Mouse (Mus musculus) limb, embryonic 12.5 days (tissue): ENCODE measurements around the gene Gm45902. TPM values are rescaled to one million over a fixed set of nuclear protein-coding genes. Genes with fewer than 3 reads are reported as not detected.
A peak's percentile ranks its signal among the peaks of the same experiment; 100 is the strongest.

ENCODE experiments used
- ATAC-seq: fragments of 200-750 bp; cut with Nextera tagmentation; 2 replicates; pipeline ENCODE4 v1.8.0; 2017; ENCODE audit warnings: low read depth, moderate TSS enrichment; ENCODE audit not compliant: insufficient number of reproducible peaks, insufficient read depth, low FRiP score, low TSS enrichment
- H3K27ac ChIP-seq: fragments of 300-500 bp; sonication (generic); 2 replicates; pipeline ENCODE4 v1.5.1; 2016; ENCODE audit warnings: mild to moderate bottlenecking, moderate library complexity
- H3K27me3 ChIP-seq: fragments of 300-500 bp; sonication (generic); 2 replicates; pipeline ENCODE4 v1.6.1; 2016; ENCODE audit warnings: mild to moderate bottlenecking, moderate library complexity
- H3K36me3 ChIP-seq: fragments of 300-500 bp; sonication (generic); 2 replicates; pipeline ENCODE4 v1.6.1; 2016; ENCODE audit warnings: mild to moderate bottlenecking, moderate library complexity
- H3K4me1 ChIP-seq: fragments of 300-500 bp; sonication (generic); replicated peaks from 2 replicates; pipeline ENCODE4 v1.6.1; 2016
- H3K4me2 ChIP-seq: fragments of 300-500 bp; sonication (generic); 2 replicates; pipeline ENCODE4 v1.6.1; 2016; ENCODE audit warnings: mild to moderate bottlenecking, moderate library complexity
- H3K4me3 ChIP-seq: fragments of 300-500 bp; sonication (generic); replicated peaks from 2 replicates; pipeline ENCODE4 v1.5.1; 2016; ENCODE audit warnings: mild to moderate bottlenecking
- H3K9ac ChIP-seq: fragments of 300-500 bp; sonication (generic); replicated peaks from 2 replicates; pipeline ENCODE4 v1.6.1; 2016; ENCODE audit warnings: mild to moderate bottlenecking, moderate library complexity
- H3K9me3 ChIP-seq: fragments of 300-500 bp; sonication (generic); 2 replicates; pipeline ENCODE4 v1.6.1; 2016; ENCODE audit warnings: mild to moderate bottlenecking, moderate library complexity
- WGBS: fragments of 180-500 bp; shearing (Covaris S2); methylation state at CpG from one replicate; pipeline ENCODE4 v1.1.7; 2016; 5-methylcytosine and 5-hydroxymethylcytosine counted together
- polyA plus RNA-seq: library from polyadenylated mRNA; unstranded; fragments of >200 nt; fragmentation: Nextera tagmentation; extraction: Ambion mirVana; gene quantifications from 2 replicates; pipeline ENCODE4 v1.2.1, GENCODE M21; 2016

The Gm45902 gene
- polyA plus RNA-seq, 1 experiment from 2014 or later = 8.2 TPM

- Histone ChIP-seq H3K4me3 (no peak overlapping the region), H3K4me1 (peaks cover 6% of the 10 kb centered on the region; the same call in 1 of the 2 replicates), H3K27ac (no peak overlapping the region), H3K27me3 (no peaks in the 10 kb centered on the region), H3K36me3 (no peaks in the 10 kb centered on the region), H3K4me2 (no peak overlapping the region), H3K9ac (no peak overlapping the region), H3K9me3 (no peaks in the 10 kb centered on the region)
- no peak for ATAC-seq
- WGBS = 88% methylated on average over 3 of the region's 3 CpGs
Measured at GRCm38 (mm10) chr2:3480239-3480638, 32.4 kb downstream of the Gm45902 start.

GRCm38 (mm10) chr2:3475746-3476251, 36.8 kb downstream of the Gm45902 start:
- peak overlapping the region; percentile 68 for H3K4me2 ChIP-seq
- no peak overlapping the region for H3K9ac ChIP-seq
- H3K27ac ChIP-seq = peak overlapping the region; percentile 94; the same call in 1 of the 2 replicates
- no peaks in the 10 kb centered on the region for H3K9me3 ChIP-seq
- H3K27me3 ChIP-seq = no peaks in the 10 kb centered on the region
- H3K36me3 ChIP-seq = no peaks in the 10 kb centered on the region
- peaks cover 16% of the 10 kb centered on the region for H3K4me1 ChIP-seq
- no peak for ATAC-seq
- 44% methylated on average over 3 of the region's 3 CpGs for whole genome bisulfite sequencing
- H3K4me3 ChIP-seq = no peak overlapping the region; the same call in 1 of the 2 replicates

GRCm38 (mm10) chr2:3474861-3475283, 37.7 kb downstream of the Gm45902 start, which contains the start of gene Suv39h2:
Gene Suv39h2 (minus strand): TSS chr2:3475031.
- Histone ChIP-seq H3K4me2 (peak within 1 kb of the TSS; percentile 68), H3K4me1 (peaks cover 16% of the 10 kb centered on the region), H3K4me3 (peak within 1 kb of the TSS; percentile 93), H3K27me3 (no peaks in the 10 kb centered on the region), H3K27ac (peak within 1 kb of the TSS; percentile 94), H3K36me3 (peaks cover 6% of the 10 kb centered on the region; the same call in 1 of the 2 replicates), H3K9ac (peak within 1 kb of the TSS; percentile 82), H3K9me3 (no peaks in the 10 kb centered on the region)
- WGBS = under 1% methylated on average over 42 of the region's 42 CpGs
- ATAC-seq = peak; percentile 97

GRCm38 (mm10) chr2:3474361-3474805, 38.2 kb downstream of the Gm45902 start:
- Histone ChIP-seq H3K27me3 (no peaks in the 10 kb centered on the region), H3K4me3 (peak overlapping the region; percentile 93), H3K36me3 (peaks cover 6% of the 10 kb centered on the region; the same call in 1 of the 2 replicates), H3K9ac (peak overlapping the region; percentile 82), H3K4me2 (peak overlapping the region; percentile 68), H3K4me1 (peaks cover 16% of the 10 kb centered on the region), H3K9me3 (no peaks in the 10 kb centered on the region), H3K27ac (peak overlapping the region; percentile 94)
- ATAC-seq = peak; percentile 81
- WGBS = under 1% methylated on average over 46 of the region's 46 CpGs

- Histone ChIP-seq H3K36me3 (peaks cover 6% of the 10 kb centered on the region; the same call in 1 of the 2 replicates), H3K4me3 (peak overlapping the region; percentile 93), H3K4me2 (peak overlapping the region; percentile 68), H3K27ac (peak overlapping the region; percentile 94), H3K4me1 (peaks cover 16% of the 10 kb centered on the region), H3K9me3 (no peaks in the 10 kb centered on the region), H3K9ac (peak overlapping the region; percentile 82), H3K27me3 (no peaks in the 10 kb centered on the region)
- no peak for ATAC-seq
- WGBS = 1% methylated on average over 12 of the region's 12 CpGs
Measured at GRCm38 (mm10) chr2:3473891-3474290, 38.7 kb downstream of the Gm45902 start.

GRCm38 (mm10) chr2:3456590-3456989, 56.0 kb downstream of the Gm45902 start:
- Histone ChIP-seq H3K4me2 (no peak overlapping the region), H3K27me3 (no peaks in the 10 kb centered on the region), H3K27ac (no peak overlapping the region), H3K9me3 (no peaks in the 10 kb centered on the region), H3K36me3 (peaks cover 63% of the 10 kb centered on the region), H3K4me1 (no peaks in the 10 kb centered on the region), H3K4me3 (no peak overlapping the region), H3K9ac (no peak overlapping the region)
- 84% methylated on average over 4 of the region's 4 CpGs for WGBS
- ATAC-seq = no peak

Other genes with a start within 250 kb of the Gm45902 start
- 35.2 and 38.6 TPM in 2 replicates for gene Nmt2, start 228.6 kb downstream of the Gm45902 start, polyA plus RNA-seq
- 17.4 and 20.7 TPM in 2 replicates for gene Rpp38, start 180.1 kb downstream of the Gm45902 start, polyA plus RNA-seq
- 0.60 TPM in 1 of 2 replicates, not detected in the other for gene Acbd7, start 176.6 kb downstream of the Gm45902 start, polyA plus RNA-seq
- 0.19 TPM in 1 of 2 replicates, not detected in the other for gene Olah, start 115.6 kb downstream of the Gm45902 start, polyA plus RNA-seq
- gene Meig1, start 90.1 kb downstream of the Gm45902 start, polyA plus RNA-seq = not detected in 2 replicates
- 6.5 and 7.1 TPM in 2 replicates for gene Dclre1c, start 88.7 kb downstream of the Gm45902 start, polyA plus RNA-seq
- 34.2 and 37.9 TPM in 2 replicates for gene Suv39h2, start 37.8 kb downstream of the Gm45902 start, polyA plus RNA-seq
- 116 and 118 TPM in 2 replicates for gene Hspa14, start within 50 bp of the Gm45902 start, polyA plus RNA-seq
- 0.09 and 0.24 TPM in 2 replicates for gene Cdnf, start 240 bp upstream of the Gm45902 start, polyA plus RNA-seq
- gene Fam107b, start 57.7 kb upstream of the Gm45902 start, polyA plus RNA-seq = 35.4 and 40.4 TPM in 2 replicates